Mouse (Mus musculus): ENCODE results near the gene Cttnbp2. TPM values are rescaled to one million over a fixed set of nuclear protein-coding genes. Genes with fewer than 3 reads are reported as not detected.

Gene Cttnbp2
- polyA plus RNA-seq, 1 experiment from 2014 or later = 16.3 TPM

DNA sequence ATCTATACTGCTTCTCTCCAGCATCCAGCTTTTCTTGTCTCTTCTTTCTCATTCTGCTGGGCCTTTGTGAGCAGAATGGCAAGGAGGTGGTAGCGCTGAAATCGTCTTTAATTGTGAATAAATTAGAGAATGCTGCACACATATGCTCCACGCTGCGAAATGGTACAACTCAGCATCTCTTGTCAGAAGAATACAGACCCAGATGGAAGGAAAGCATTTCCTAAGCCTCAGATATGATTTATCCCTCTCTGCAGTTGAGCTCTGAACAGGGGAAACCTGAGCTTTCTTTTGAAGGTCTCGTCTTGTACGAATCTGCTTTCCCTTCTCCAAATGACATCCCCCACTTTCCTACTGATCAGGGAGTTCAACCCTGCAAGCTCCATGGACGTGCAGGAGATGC, 48.4 kb downstream of the Cttnbp2 start:
- Histone ChIP-seq H3K9ac (no peak overlapping the region), H3K36me3 (no peaks in the 10 kb centered on the region), H3K27me3 (no peaks in the 10 kb centered on the region), H3K9me3 (no peaks in the 10 kb centered on the region), H3K4me3 (no peak overlapping the region), H3K27ac (no peak overlapping the region), H3K4me2 (no peak overlapping the region), H3K4me1 (no peaks in the 10 kb centered on the region)
- ATAC-seq (ENCODE audit: borderline replicate concordance, extremely low read depth, low FRiP score, low TSS enrichment) = no peak
- WGBS = 67% methylated on average over 7 of the region's 7 CpGs

DNA sequence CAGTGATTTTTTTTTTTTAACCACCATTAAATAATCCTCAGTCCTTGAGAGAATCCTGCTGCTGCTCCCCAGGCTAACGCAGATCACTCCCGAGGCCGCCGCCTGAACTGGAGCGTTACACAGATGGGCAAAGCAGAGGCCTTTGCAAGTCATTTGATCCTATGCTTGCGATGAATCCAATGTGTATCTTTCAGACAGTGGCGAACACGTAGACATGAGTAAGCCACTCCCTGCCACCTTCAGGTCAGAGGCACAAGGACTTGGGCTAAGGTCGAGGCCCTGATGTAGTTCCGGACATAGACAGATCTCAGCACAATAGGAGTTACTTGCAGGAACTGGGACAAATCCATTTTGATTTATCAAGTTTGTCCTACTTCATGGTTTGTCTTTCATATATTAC, 49.0 kb downstream of the Cttnbp2 start:
- Histone ChIP-seq H3K27ac (no peak overlapping the region), H3K9ac (no peak overlapping the region), H3K4me3 (no peak overlapping the region), H3K36me3 (no peaks in the 10 kb centered on the region), H3K27me3 (no peaks in the 10 kb centered on the region), H3K9me3 (no peaks in the 10 kb centered on the region), H3K4me1 (no peaks in the 10 kb centered on the region), H3K4me2 (no peak overlapping the region)
- 64% methylated on average over 10 of the region's 10 CpGs for WGBS
- no peak for ATAC-seq (ENCODE audit: borderline replicate concordance, extremely low read depth, low FRiP score, low TSS enrichment)

DNA sequence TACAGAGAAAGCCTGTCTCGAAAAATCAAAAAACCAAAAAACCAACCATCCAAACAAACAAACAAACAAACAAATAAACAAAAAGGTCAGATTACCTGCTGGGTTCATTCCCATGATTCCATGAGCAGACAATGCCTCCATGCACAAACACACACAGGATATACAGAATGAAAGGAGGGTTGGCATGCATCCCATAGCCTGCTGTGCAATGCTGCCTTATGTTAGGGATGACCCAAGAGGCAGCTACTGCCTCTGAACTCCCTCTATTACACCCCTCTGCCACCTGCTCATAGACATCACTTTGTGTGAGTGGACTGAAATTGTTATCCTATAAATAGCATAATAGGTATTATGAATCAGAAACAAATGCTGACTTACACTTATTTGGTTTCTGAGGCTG, 55.0 kb downstream of the Cttnbp2 start:
- no peaks in the 10 kb centered on the region for H3K36me3 ChIP-seq
- H3K9me3 ChIP-seq = no peaks in the 10 kb centered on the region
- no peaks in the 10 kb centered on the region for H3K27me3 ChIP-seq
- no peak for ATAC-seq (ENCODE audit: borderline replicate concordance, extremely low read depth, low FRiP score, low TSS enrichment)
- H3K4me1 ChIP-seq = no peaks in the 10 kb centered on the region
- no peak overlapping the region for H3K27ac ChIP-seq
- 84% methylated on average over 1 of the region's 1 CpGs for WGBS
- H3K9ac ChIP-seq = no peak overlapping the region
- H3K4me2 ChIP-seq = no peak overlapping the region
- H3K4me3 ChIP-seq = no peak overlapping the region

DNA sequence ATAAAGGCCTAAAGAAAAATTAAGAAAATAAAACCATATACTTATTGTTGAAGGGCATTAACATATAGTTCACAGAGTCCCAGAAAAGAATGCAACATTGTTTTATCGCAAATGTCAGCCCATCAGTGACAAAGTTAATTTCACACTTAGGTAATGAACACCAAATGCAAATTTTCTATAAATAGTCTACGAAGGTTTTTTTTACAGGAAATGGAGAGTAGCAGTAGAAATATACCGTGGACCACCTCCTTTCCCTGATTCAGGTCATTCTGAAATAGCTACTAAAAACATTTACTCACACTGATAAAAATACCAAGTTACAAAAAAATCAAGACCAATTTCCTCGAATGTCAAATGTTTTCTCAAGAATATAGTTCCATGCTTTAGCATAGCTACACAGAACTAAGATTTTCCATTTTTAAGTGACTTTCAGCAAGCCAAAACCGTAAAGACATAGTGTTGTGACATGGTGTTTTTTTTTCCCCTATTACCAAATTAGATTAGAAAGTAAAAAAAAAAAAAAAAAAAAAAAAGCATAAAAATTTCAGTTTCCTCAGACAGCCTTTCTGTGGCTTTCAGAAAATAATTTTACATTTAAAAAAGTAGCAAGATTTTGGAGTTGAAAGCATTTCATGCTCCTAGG, 64.0 kb downstream of the Cttnbp2 start:
- Histone ChIP-seq H3K36me3 (no peaks in the 10 kb centered on the region), H3K27ac (no peak overlapping the region), H3K27me3 (no peaks in the 10 kb centered on the region), H3K9ac (no peak overlapping the region), H3K4me3 (no peak overlapping the region), H3K4me2 (no peak overlapping the region), H3K9me3 (no peaks in the 10 kb centered on the region), H3K4me1 (no peaks in the 10 kb centered on the region)
- WGBS = 55% methylated on average over 5 of the region's 5 CpGs
- no peak for ATAC-seq (ENCODE audit: borderline replicate concordance, extremely low read depth, low FRiP score, low TSS enrichment)

DNA sequence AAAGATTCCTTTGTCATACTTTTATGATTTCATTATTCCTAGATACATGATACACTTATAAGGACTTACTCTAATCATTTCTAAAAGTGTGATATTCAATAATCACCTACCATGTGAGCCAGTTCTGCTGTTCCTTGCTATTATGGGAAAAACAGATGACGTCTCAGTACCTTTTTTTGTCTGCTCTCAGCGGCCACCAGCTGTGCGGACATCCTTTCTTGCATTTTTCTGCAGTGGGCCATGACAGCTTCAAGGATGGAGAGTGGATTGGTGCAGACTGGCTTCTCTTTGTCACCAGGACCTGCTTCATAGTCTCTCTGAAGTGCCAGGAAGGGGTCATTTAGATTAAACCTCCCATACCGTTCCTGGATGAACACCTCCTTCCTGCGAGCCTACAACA, 66.6 kb downstream of the Cttnbp2 start:
- H3K36me3 ChIP-seq = no peaks in the 10 kb centered on the region
- ATAC-seq (ENCODE audit: borderline replicate concordance, extremely low read depth, low FRiP score, low TSS enrichment) = no peak
- no peaks in the 10 kb centered on the region for H3K27me3 ChIP-seq
- H3K9ac ChIP-seq = no peak overlapping the region
- H3K4me1 ChIP-seq = no peaks in the 10 kb centered on the region
- WGBS = 70% methylated on average over 5 of the region's 5 CpGs
- no peak overlapping the region for H3K4me2 ChIP-seq
- no peak overlapping the region for H3K4me3 ChIP-seq
- no peaks in the 10 kb centered on the region for H3K9me3 ChIP-seq
- no peak overlapping the region for H3K27ac ChIP-seq

DNA sequence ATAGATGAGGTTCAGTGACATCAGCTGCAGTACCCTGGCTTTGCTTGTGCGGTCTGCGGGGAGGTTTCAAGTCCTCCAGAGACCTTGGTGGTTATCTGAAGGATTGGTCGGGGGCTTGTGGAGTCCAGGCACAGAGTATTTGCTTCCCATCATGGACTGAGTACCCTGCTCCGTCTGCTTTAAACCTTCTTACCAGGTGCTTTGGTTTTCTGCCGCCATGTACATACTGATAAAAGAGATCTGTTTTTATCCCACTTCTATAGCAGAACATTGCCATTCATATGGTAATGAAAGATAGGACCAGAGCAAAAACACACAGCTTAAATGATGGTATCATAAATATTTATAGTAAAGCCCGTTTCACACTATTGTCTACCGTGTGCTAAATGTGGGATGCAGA, 67.7 kb downstream of the Cttnbp2 start:
- WGBS = 64% methylated on average over 7 of the region's 7 CpGs
- Histone ChIP-seq H3K9me3 (no peaks in the 10 kb centered on the region), H3K9ac (no peak overlapping the region), H3K4me1 (no peaks in the 10 kb centered on the region), H3K4me3 (no peak overlapping the region), H3K27me3 (no peaks in the 10 kb centered on the region), H3K4me2 (no peak overlapping the region), H3K36me3 (no peaks in the 10 kb centered on the region), H3K27ac (no peak overlapping the region)
- no peak for ATAC-seq (ENCODE audit: borderline replicate concordance, extremely low read depth, low FRiP score, low TSS enrichment)

DNA sequence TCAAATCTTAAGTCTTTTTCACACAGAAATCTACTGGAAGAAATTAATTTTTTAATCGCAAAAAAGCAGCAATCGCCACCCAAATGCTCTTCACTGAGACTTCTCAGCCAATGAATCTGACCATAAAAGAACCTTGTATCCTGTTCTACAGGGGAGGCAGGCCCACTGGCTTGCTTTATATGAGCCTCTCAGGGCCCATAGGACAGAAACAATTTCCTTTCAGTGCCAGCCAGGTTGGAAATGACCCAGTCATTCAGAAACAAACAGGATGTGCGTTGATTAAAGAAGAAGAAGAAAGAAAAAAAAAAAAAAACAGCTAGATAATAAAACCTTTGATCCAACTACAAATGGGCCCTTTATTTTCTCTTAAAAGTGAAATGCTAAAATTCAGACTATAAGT, 68.3 kb downstream of the Cttnbp2 start:
- WGBS = 78% methylated on average over 3 of the region's 3 CpGs
- Histone ChIP-seq H3K9me3 (no peaks in the 10 kb centered on the region), H3K4me2 (no peak overlapping the region)

DNA sequence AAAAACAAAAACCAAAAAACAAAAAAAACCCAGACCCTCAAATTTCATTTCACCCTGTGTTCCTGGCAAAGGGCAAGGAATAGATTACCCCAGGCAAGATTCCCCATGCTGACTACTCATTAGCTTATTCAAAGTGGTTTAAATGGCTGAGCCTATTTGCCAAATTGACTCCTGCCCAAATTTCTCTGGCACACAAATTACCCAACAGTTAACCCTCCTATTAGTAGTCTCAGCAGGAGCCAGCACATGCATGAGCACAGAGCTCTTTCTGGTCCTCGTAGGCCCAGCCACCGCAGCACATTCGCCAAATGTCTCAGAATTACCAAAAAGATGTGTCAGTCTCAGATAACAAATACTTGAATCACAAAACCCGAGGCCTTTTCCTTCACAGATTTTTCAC, 68.9 kb downstream of the Cttnbp2 start:
- Histone ChIP-seq H3K9ac (no peak overlapping the region), H3K4me3 (no peak overlapping the region), H3K9me3 (no peaks in the 10 kb centered on the region), H3K4me1 (no peaks in the 10 kb centered on the region), H3K36me3 (no peaks in the 10 kb centered on the region), H3K27me3 (no peaks in the 10 kb centered on the region), H3K27ac (no peak overlapping the region), H3K4me2 (no peak overlapping the region)
- ATAC-seq (ENCODE audit: borderline replicate concordance, extremely low read depth, low FRiP score, low TSS enrichment) = no peak
- WGBS = 63% methylated on average over 4 of the region's 4 CpGs

More for the DNA sequence above, 68.3 kb downstream of the Cttnbp2 start:
- H3K27me3 ChIP-seq = no peaks in the 10 kb centered on the region
- H3K36me3 ChIP-seq = no peaks in the 10 kb centered on the region
- H3K27ac ChIP-seq = no peak overlapping the region
- ATAC-seq (ENCODE audit: borderline replicate concordance, extremely low read depth, low FRiP score, low TSS enrichment) = no peak
- H3K4me1 ChIP-seq = no peaks in the 10 kb centered on the region
- no peak overlapping the region for H3K4me3 ChIP-seq
- H3K9ac ChIP-seq = no peak overlapping the region

DNA sequence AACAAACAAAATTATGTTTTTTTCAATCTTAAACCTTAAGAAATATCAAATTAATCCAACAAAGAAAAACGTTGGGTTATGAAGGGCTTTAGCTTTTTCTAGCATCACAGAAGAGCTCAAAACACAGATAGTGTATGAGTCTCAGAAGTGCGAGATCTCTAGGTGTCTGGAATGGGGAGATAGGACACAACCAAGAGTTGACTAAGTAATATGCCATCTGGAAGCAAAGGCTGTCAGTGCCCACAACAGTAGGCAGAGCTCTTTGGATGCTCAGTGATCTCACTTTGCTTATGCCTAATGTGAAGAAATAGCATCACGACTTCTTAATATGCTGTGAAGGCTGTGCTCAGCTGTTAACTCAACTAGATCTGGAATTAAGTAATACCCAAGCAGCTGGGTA, 72.3 kb downstream of the Cttnbp2 start:
- WGBS = 83% methylated on average over 3 of the region's 3 CpGs
- ATAC-seq (ENCODE audit: borderline replicate concordance, extremely low read depth, low FRiP score, low TSS enrichment) = no peak
- Histone ChIP-seq H3K9ac (no peak overlapping the region), H3K27ac (no peak overlapping the region), H3K27me3 (no peaks in the 10 kb centered on the region), H3K36me3 (no peaks in the 10 kb centered on the region), H3K4me1 (no peaks in the 10 kb centered on the region), H3K4me3 (no peak overlapping the region), H3K9me3 (no peaks in the 10 kb centered on the region), H3K4me2 (no peak overlapping the region)

DNA sequence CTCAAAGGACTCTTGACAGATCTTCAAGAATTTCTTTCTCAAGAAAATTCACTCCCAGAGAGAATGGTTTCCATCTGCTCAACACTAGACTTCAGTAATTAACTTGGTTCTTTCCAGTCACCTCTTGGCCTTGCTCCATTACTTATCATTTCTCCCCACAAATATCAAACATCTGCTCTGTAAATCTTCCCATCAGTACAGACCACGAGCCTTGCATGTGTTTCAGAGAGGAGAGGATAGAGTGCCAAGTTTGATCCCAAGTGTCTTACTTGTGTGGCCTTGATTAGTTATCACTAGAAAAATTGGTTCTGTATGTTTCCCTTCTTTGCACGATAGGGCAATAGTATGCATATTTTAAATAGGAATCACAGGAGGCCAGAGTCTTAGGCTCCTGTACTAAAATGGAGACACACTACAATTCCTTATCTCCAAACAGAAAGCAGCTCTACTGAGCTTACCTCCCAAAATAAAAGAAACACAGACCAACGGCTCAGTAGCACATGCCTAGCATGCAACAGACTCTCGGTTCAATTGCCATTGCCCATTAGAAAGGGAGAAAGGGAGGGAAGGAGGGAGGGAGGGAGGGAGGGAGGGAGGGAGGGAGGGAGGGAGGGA, 73.6 kb downstream of the Cttnbp2 start:
- H3K4me2 ChIP-seq = no peak overlapping the region
- no peaks in the 10 kb centered on the region for H3K4me1 ChIP-seq
- H3K27me3 ChIP-seq = no peaks in the 10 kb centered on the region
- 41% methylated on average over 4 of the region's 4 CpGs for WGBS
- no peaks in the 10 kb centered on the region for H3K9me3 ChIP-seq
- no peaks in the 10 kb centered on the region for H3K36me3 ChIP-seq
- H3K9ac ChIP-seq = no peak overlapping the region
- H3K27ac ChIP-seq = no peak overlapping the region
- ATAC-seq (ENCODE audit: borderline replicate concordance, extremely low read depth, low FRiP score, low TSS enrichment) = no peak
- no peak overlapping the region for H3K4me3 ChIP-seq

DNA sequence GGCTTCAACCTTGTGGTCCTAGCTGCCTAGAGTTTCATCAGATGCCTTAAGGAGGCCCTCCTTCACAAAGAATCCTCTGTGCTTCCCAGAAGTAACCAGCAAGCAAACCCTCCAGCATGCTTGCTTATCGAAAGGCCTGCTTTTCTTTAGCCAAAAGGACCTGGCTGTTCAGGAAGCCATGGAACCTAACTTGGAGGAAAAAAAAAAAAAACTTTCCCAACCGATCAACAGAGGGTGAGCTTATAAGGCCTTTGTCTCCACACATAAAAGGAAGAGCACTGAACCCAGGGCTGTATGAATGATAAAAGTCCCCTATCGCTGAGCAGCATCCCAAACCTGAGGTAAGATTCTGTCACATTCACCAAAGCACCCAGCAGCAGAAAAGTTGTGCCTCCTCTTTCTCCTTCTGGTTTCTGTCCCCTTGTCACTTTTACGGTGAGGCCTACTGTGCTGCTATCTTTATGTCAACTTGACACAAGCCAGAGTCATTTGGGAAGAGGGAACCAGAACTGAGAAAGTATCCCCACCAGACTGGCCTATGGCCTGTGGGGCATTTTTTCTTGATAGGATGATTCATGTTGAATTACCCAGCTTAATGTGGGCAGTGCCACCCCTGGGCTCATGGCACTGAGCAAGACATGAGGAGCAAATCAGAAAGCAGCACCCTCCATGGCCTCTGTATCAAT, 78.4 kb downstream of the Cttnbp2 start:
- no peak for ATAC-seq (ENCODE audit: borderline replicate concordance, extremely low read depth, low FRiP score, low TSS enrichment)
- 51% methylated on average over 4 of the region's 4 CpGs for WGBS
- H3K9me3 ChIP-seq = no peaks in the 10 kb centered on the region
- H3K9ac ChIP-seq = no peak overlapping the region
- no peaks in the 10 kb centered on the region for H3K27me3 ChIP-seq
- no peaks in the 10 kb centered on the region for H3K4me1 ChIP-seq
- no peaks in the 10 kb centered on the region for H3K36me3 ChIP-seq
- no peak overlapping the region for H3K4me2 ChIP-seq
- no peak overlapping the region for H3K27ac ChIP-seq
- H3K4me3 ChIP-seq = no peak overlapping the region

DNA sequence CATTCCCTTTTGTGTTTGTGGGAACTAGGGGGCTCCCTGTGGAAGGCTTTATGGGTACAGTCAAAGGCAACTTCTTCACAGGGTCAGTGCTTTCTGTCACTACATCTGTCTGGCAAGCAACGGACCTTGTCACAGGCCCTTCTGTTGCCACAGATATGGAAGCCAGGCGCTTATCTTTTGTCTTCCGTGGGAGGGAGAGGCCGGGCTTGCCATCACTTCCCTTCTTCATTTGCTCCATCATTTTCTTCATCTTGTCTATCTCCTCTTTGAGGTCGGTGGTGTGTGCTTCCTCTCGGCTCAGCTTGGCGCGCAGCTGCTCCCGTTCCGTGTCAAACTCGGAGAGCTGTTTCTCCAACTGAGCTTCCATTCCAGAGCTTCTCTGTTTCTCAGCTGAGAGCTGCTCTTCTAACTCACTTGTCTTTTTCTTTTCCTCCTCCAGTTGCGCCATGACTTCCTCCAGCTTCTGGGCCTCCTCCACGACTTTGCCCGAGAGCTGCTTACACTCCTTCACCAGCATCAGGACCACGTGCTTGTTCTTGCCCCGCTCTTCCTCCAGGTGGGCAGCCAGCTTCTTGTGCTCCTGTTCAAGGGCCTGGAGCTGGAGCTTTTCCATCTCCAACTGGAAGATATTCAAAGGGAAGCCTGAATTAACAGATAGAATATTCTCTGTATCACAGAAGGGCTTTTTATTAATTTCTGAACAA, 79.7 kb downstream of the Cttnbp2 start:
- Histone ChIP-seq H3K36me3 (no peaks in the 10 kb centered on the region), H3K4me3 (no peak overlapping the region), H3K4me1 (no peaks in the 10 kb centered on the region), H3K9me3 (no peaks in the 10 kb centered on the region), H3K9ac (no peak overlapping the region), H3K27me3 (no peaks in the 10 kb centered on the region), H3K27ac (no peak overlapping the region), H3K4me2 (no peak overlapping the region)
- WGBS = 86% methylated on average over 16 of the region's 16 CpGs
- no peak for ATAC-seq (ENCODE audit: borderline replicate concordance, extremely low read depth, low FRiP score, low TSS enrichment)
